Mouse (Mus musculus): Measurements from ENCODE around the gene Actb.

DNA sequence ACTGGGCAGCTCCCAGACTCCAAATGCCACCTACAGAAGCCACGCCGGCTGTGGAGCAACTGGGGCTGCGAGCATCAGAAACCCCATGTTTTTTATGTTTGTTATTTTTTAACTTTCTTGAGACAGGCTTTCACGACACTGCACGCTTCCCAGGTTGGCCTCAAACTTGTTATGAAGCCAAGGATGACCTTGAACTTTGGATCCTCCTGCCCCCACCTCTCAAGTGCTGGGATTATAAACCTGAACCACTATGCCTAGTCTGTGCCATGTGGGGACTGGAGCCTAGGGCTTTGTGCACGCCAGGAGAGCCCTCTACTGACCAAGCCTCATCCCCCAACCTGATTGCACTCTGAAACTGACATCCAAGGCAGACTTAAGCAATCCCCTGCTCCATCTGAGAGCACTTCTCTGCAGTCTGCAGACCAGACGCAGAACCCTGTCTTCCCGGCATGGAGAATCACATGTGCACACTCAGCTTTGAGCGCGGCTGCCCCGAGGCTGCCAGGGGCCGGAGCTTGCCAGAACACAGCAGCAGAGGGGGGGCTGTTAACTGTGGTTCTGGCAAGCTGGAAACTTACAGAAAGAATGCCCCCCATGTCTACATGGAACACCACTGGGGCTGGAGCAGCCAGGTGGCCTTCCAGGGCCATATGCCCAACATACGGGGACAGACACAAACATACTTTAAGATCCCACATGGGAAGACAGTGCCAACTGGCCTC, 31.6 kb downstream of the Actb start:
- TF ChIP-seq CTCF (IDR thresholded peaks at IDR 0.05; ENCODE audit: control insufficient read depth, insufficient read depth, insufficient replicate concordance, low read depth, low read length) (no peak), POLR2A (IDR thresholded peaks at IDR 0.05; ENCODE audit: control insufficient read depth, low read depth, low read length) (no peak)

All from testis, adult 2 months (tissue).